Mouse (Mus musculus) fat pad, adult 2 months (tissue): ENCODE measurements around the gene Ppp2r2c.

Experiments used
- DNase-seq: peaks from one replicate; pipeline ENCODE4 v3.0.0-alpha.2; 2011; ENCODE audit warnings: low read depth, low spot score; ENCODE audit errors: extremely low read depth

Gene Ppp2r2c

DNA sequence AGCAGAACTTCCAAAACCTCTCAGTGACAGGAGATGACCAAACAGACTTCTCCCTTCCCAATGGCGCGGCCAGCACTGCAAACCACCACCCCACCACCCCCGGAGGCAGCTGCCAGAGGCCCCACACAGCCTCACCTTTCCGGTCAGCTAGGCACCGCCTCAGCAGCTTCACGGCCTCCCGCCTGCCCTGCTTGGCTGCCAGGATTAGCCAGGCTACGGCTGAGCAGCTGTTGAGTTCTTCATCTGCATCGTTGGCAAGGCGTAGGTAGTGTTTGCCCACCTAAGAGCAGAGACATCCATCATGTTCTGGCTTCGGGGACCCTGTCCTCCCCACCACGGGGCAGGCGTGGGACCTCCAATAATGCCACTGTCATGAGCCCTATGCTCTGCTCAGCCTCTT, 107.0 kb downstream of the Ppp2r2c start:
- no peak for DNase-seq

DNA sequence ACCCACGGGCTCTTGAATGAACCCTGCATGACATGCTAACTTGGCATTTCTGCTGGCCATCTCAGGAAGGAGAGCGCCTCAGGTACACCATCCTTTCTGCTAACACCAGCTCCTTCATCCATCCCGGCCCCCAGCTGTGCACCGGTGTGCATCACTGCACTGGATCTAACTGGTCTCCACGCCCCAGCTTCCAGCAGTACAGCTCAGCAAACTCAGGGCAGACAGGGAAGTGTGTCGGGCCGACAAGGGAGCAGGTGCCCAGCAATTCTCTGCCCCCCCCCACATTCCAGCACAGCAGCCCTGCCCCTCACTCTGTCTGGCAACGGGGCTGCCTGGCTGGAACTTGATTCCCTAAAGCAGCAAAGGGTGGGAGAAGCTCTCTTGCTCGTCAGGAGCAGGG, 109.5 kb downstream of the Ppp2r2c start:
- no peak for DNase-seq

DNA sequence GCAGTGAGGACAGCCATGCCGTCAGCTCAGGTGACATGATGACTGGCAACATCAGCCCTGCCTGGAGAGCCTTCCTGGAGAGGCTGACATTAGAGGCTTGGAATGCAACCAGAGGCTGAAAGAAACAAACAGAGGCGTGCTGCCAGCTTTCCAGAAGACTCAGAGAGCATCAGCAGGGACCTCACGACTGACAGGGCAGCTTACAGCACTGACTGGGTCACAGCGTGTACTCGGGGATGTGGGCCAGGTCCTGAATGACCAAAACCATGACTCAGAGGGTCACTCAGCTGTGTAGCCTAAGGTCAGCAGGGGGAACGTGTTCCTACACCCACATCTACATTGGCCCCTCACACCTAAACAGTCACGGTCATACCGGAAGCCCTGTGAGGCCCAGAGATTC, 110.7 kb downstream of the Ppp2r2c start:
- no peak for DNase-seq

DNA sequence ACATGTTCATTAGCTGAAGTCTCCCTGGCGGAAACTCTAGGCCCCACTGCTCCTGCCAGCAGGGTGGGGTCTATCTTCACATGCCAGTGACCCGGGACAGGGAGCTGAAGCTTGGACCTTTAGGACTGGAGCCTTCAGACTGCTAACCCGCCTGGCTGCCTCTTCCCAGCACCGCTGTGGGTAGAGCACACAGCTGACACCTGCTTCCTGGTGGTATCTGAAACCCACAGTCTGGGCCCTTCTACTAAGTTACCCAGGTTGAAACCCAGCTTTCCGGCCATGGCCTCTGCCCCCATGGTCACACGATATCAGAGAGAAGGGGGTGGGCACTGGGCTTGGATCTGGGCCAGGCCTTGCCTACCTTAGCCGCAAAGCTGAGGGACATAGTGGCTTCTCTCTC, 111.3 kb downstream of the Ppp2r2c start:
- no peak for DNase-seq

DNA sequence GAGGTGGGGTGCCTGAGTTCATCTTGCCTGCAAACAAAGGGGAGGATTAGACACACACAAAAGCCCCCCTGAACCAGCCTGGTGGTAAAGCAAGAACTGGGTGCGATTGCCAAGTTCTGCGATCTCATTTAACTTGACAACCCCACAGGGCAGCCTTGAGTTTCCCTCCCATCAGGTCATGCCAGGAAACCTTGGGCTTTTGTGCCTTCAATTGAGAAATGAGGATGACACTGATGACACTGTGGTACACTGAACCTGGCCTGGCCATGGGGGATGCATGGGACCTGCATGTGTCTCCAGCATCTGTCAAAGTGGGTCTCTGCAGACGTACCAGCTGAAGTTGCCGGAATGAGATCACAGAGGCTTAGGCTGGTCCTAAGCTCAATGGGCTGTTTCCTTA, 114.0 kb downstream of the Ppp2r2c start:
- no peak for DNase-seq

DNA sequence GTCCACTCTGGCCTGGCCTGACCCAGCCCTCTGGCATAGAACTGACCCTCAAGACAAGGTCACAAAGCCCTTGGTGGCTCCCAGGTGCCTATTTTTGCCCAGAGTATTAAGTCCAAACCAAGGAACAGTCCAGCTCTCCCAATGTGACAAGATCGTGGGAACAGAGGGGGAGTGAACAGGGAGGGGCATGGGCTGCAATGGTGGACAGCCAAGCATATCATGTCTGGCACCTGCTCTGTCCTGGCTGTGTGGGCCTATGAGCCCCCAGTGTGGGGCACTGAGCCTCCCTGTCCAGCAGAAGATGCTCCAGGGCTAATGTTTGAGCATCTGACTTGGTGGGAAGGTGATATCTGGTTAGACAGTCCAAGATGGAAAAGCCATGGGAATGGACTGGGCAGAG, 118.3 kb downstream of the Ppp2r2c start:
- DNase-seq, result no peak

DNA sequence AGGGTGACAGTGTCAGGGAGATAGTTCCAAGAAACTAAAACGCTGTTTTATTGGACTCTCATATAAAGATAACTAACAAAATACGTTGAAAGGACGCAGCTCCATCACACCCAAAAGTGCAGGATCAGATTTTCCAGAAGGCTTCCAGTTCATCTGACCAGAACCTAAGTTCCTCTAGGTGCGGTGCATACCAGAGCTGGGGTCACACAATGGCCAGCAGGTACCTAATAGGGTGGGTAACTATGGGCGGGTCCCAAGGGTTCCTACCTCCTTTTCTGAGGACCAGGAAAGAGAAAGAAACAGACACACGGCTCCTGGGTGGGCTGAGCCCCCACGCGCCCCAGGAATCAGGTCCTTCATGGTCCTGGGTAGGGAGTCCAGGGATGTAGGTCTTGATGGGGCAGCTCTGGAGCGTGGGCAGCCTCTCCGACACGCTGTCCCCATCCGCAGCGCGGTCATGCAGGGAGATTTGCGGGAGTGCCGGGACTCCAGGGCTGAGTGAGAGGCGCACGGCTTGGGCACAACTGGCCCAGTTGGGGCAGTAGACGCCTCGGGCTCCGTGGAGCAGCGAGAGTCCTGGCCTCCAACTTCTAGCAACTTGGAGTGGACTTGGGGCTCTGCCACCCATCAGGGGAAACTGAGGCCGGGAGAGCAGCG, 119.9 kb downstream of the Ppp2r2c start:
- no peak for DNase-seq

DNA sequence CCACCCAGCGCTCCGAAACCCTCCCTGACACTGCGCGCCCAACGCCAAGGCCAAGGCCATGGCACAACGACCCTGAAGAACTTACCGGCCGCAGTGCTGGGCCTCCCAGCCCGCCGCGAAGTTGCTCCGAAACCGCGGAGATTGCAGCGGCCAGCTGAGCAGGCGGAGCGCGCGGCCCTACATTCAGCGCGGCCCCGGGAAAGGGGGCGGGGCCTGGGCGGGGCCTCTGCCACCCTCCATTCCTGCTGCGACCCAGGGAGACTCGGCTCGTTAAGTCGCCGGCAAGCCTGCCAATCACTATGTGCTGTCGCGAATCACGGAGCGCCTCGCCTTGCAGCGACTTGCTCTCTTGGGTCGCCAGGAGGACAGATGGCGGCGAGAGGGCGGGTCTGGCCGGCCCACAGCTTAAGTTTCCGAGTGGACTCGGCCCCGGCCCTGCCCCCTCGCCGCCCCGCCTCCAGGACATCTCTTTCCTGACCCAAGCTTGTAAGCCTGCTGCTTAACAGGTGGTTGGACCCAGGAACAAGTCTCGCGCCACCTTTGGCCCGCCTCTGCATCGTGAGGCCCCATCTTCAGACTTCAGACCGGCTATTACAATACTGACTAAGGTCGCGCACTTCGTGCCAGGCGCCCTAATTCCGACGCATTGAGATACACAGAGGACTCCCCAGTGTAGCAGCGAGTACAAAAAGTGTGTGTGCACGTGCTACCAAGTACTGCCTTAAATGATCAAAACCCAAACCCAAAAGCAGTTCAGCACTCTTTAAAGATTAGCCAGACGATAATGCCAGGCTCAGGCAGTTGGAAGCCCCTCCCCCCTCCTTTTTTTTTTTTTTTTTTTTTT, 120.7 kb downstream of the Ppp2r2c start, which contains the start of gene Wfs1:
Wfs1 (minus strand) TSS at position 425 of the 844 bp plus-strand sequence.
- DNase-seq, result peak; percentile 69

DNA sequence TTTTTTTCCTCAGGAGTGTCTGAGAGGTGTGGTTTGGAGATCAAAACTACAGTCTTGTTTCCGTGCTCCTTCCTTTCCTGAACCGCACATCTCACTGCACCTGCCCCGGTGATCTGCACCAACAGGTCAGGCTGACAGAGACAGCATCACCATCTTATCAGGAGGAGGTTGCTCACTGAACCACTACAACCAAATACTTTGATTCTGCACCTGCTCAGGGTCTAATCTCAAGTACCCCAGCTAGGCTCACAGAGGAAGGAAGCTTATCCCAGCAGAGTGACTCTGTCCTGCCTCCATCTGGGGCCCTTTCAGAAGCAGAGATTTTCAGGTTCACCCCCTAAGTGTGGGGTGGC, 121.3 kb downstream of the Ppp2r2c start:
- no peak for DNase-seq

DNA sequence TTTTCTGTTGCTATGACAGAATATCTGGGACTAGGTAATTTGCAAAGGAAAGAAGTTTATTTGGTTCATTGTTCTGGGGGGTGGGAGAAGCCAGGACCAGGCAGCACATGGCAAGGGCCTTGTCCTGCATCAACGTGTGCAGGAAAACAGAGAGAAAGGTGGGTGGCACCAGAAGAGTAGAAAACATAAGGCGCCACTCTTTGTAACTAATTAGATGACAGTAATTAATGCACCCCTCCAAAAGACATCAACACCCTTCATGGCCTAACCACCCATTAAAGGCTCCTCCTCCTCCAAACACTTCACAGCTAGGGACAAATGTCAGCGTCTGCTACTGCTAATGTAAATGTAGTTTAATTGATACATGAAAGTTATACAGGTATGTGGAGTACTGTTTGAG, 121.9 kb downstream of the Ppp2r2c start:
- no peak for DNase-seq

DNA sequence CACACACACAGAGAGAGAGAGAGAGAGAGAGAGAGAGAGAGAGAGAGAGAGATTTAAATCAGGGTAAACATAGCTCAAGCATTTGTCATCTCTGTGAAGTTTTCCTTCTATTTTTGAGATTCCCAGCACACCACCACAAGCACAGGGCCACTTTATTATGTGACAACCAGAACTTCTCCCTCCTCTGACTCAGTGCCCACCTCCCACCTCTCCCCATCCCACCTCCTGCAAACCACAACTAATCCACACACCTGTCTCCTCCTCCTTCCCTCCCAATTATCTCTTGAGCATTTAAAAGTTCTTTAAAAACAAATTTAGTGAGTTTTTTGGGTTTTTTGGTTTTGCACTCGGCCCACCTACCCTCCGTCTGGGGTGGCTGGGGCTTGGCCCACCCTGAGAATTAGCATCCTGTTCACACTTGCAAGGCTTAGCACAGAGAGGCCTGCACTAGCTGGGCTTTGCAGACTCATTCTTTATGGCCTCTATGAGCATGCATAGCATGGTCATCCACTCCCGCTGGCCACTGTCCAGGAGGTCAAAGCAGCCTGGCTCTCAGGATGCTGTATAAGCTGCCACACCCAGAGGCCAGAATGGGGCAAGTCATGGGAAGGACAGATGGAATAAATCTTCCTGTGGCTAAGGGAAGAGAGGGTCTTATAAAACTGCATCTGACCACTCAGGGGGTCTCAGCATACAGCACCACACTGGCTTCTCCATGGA, 122.5 kb downstream of the Ppp2r2c start:
- no peak for DNase-seq

DNA sequence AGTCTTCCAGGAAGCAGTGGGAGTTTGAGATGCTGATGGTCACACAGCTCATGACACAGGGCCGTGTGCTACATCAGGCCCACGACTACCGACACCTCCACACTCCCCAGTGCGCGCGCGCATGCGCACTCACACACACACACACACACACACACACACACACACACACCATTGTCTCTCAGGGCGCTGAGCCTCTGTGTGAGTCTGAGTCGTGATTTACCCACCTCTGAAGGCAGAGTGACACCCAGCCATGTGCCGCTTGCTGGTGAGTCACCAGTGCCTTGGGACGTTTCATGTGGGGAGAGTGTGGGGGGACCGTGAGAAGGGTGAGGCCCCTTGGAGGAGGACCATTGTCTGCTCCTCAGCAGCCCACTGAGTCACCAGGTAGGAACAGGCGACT, 128.1 kb downstream of the Ppp2r2c start:
- no peak for DNase-seq

DNA sequence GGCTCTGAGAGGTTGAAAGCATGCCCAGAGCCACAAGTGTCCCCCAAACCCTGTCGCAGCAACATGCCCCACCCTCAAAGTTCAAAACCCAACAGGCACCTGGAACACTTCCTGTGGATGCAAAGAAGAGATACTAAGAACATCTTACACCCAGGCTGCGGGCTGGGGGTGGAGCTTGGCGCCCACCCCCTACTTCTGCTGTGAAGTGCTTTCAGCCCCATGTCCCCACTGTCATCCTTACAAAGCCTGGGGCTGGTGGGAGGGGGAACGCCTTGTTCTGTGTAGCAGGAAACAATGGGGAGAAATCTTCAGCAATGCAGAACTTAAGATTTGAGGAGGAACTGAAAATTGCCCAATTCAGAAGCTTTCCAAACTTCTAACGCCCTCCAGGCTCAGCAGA, 129.7 kb downstream of the Ppp2r2c start:
- no peak for DNase-seq

DNA sequence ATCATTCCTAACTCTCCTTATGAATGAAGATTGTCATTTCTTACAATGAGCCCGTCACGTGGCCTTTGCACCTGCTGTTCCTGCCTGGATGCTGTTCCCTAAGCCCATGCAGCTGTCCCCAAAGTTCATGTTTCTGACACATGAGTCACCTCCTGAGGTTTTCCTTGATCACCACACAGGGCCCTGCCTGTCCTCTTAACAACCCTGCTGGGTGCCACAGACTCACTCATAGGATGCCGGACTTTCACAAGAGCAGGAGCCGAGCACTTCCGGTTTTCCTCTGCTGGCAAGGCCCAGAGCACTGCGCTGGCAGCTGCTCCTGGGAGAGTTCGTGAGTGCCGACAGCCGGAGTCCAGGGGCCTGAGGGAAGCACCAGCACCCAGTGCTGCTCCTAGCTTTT, 132.7 kb downstream of the Ppp2r2c start:
- DNase-seq, result no peak

DNA sequence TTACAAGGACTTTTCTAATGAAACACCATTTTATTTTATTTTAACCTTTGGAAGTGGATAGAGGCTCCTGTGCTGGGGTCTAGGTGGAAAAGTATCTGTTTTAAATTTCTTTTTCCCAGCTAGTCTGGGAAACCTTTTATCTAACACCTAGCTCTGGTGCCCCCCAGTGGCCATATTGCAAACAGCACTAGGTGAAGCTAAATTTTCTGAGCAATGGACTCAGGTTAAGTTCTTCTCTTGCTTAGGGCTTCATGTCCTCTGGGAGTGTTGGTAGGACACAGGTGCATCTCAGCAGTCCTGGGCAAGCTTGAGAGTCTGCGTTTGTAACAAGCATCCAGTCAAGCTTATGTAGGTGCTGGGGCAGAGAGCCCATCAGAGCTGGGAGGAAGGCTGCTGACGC, 133.7 kb downstream of the Ppp2r2c start:
- no peak for DNase-seq
